Mouse (Mus musculus) liver, embryonic 14.5 days (tissue): ENCODE results near the gene Rapgef4. TPM values are rescaled to one million over a fixed set of nuclear protein-coding genes. Genes with fewer than 3 reads are reported as not detected.

ENCODE experiments used
- ATAC-seq: fragments of 200-750 bp; cut with Nextera tagmentation; 2 replicates; pipeline ENCODE4 v1.8.0; 2017; ENCODE audit warnings: moderate number of reproducible peaks, mild to moderate bottlenecking, moderate library complexity; ENCODE audit not compliant: insufficient read depth
- DNase-seq, 3 experiments: peaks; one replicate each; pipeline ENCODE4 v3.0.0-alpha.2; 2012 to 2013; ENCODE audit warnings: low read depth in 3 of 3, low spot score in 3 of 3
- H3K27ac ChIP-seq: fragments of 300-500 bp; sonication (generic); 2 replicates; pipeline ENCODE4 v1.5.1; 2014; ENCODE audit warnings: moderate library complexity, mild to moderate bottlenecking, control low read depth, inconsistent platforms
- H3K27me3 ChIP-seq: fragments of 300-500 bp; sonication (generic); 2 replicates; pipeline ENCODE4 v1.6.1; 2014; ENCODE audit warnings: mild to moderate bottlenecking, low read length, moderate library complexity; ENCODE audit not compliant: control insufficient read depth, insufficient read depth
- H3K36me3 ChIP-seq: fragments of 300-500 bp; sonication (generic); replicated peaks from 2 replicates; pipeline ENCODE4 v1.6.1; 2014; ENCODE audit warnings: low read depth; ENCODE audit not compliant: control insufficient read depth, insufficient read depth
- H3K4me1 ChIP-seq, 2 experiments: fragments of 200-500 bp in 1 of 2; fragments of 300-500 bp in 1 of 2; sonication (generic) in 1 of 2; replicated peaks; 2 replicates each; pipeline ENCODE4 v1.6.1; 2012 to 2014; ENCODE audit warnings: antibody characterized with exemption in 1 of 2, inconsistent platforms in 1 of 2, low read length in 1 of 2; ENCODE audit not compliant: control insufficient read depth in 2 of 2, insufficient read depth in 2 of 2
- H3K4me2 ChIP-seq: fragments of 300-500 bp; sonication (generic); 2 replicates; pipeline ENCODE4 v1.6.1; 2014; ENCODE audit warnings: low read depth, mild to moderate bottlenecking, control low read depth, moderate library complexity
- H3K4me3 ChIP-seq, 2 experiments: fragments of 200-500 bp in 1 of 2; fragments of 300-500 bp in 1 of 2; sonication (generic) in 1 of 2; 2 replicates each; pipeline ENCODE4 v1.5.1; 2012 to 2014; ENCODE audit warnings: low read depth in 2 of 2, low read length in 2 of 2, mild to moderate bottlenecking in 2 of 2, control low read depth in 1 of 2, inconsistent platforms in 1 of 2, moderate library complexity in 1 of 2; ENCODE audit not compliant: insufficient read depth in 1 of 2
- H3K9ac ChIP-seq: fragments of 300-500 bp; sonication (generic); replicated peaks from 2 replicates; pipeline ENCODE4 v1.6.1; 2014; ENCODE audit warnings: mild to moderate bottlenecking, control low read depth, moderate library complexity
- H3K9me3 ChIP-seq: fragments of 300-500 bp; sonication (generic); 2 replicates; pipeline ENCODE4 v1.6.1; 2016; ENCODE audit warnings: low read length, mixed read lengths; ENCODE audit not compliant: control insufficient read depth
- CTCF ChIP-seq: IDR thresholded peaks from 2 replicates; pipeline ENCODE4 v1.5.1; 2016; ENCODE audit warnings: antibody characterized with exemption, low read depth, control low read depth
- EP300 ChIP-seq: IDR thresholded peaks from 2 replicates; pipeline ENCODE4 v1.6.1; 2016; ENCODE audit warnings: antibody characterized with exemption, low read depth
- WGBS: fragments of 180-500 bp; shearing (Covaris S2); extraction: QIAGEN DNeasy Blood & Tissue Kit; methylation state at CpG from one replicate; pipeline ENCODE4 v1.1.7; 2014; ENCODE audit not compliant: insufficient replicate concordance; 5-methylcytosine and 5-hydroxymethylcytosine counted together
- polyA plus RNA-seq, 2 experiments: library from polyadenylated mRNA; depleted of rRNA in 1 of 2; stranded (reverse) in 1 of 2; unstranded in 1 of 2; fragments of >200 nt; fragmentation: Nextera tagmentation in 1 of 2; extraction: Ambion mirVana in 1 of 2; gene quantifications; 2 replicates each; pipeline versions ENCODE4 v1.2.1 to v1.2.3; 2012 to 2014

Gene Rapgef4
- polyA plus RNA-seq, 2 experiments: 2.2 to 4.2 TPM

DNA sequence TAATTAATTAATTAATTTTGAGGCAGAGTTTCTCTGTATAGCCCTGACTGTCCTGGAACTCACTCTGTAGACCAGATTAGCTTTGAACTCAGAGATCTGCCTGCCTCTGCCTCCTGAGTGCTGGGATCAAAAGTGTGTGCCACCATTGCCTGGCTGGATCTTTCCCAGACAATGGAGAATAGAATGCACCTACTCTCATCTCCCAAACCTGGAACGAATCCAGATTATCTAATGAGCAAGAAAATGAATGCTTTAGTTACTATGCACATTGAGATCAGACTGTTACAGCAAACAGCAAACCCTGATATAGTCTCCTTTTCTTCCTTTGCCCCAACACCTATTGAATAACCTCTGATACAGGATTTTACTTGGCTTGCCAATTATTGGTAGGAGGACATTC lies 23.1 kb upstream of the Rapgef4 start:
- WGBS: 50% methylated on average over 1 of the region's 1 CpGs
- DNase-seq: no peak
- TF ChIP-seq EP300 (no peak), CTCF (no peak)
- no peak overlapping the region for H3K9ac ChIP-seq
- no peak overlapping the region for H3K4me3 ChIP-seq
- no peak overlapping the region for H3K27ac ChIP-seq
- no peaks in the 10 kb centered on the region for H3K9me3 ChIP-seq
- H3K4me1 ChIP-seq: no peaks in the 10 kb centered on the region
- ATAC-seq: no peak
- H3K36me3 ChIP-seq: no peaks in the 10 kb centered on the region
- H3K4me2 ChIP-seq: no peak overlapping the region
- no peaks in the 10 kb centered on the region for H3K27me3 ChIP-seq

DNA sequence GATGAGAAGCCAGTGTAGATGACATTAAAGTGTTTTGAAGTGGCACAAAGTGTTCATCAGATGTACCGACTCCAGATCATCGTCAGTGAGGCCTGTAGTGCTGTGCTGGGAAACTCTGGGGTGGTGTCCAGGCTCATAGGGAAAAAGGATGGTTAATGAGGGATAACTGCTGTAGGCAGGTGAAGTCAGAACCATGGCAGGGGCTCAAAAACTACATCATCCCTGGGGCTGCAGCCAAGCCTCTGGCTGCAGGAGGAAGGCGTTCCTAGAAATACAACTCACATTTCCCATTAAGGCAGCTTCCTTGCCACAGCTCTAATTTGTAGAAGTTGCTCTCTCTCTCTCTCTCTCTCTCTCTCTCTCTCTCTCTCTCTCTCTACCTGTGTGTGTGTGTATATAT lies 22.6 kb upstream of the Rapgef4 start:
- ATAC-seq (no peak), DNase-seq (no peak)
- Histone ChIP-seq H3K4me2 (no peak overlapping the region), H3K27me3 (no peaks in the 10 kb centered on the region), H3K36me3 (no peaks in the 10 kb centered on the region), H3K4me1 (no peaks in the 10 kb centered on the region), H3K4me3 (no peak overlapping the region), H3K27ac (no peak overlapping the region), H3K9ac (no peak overlapping the region), H3K9me3 (no peaks in the 10 kb centered on the region)
- TF ChIP-seq CTCF: no peak
- no peak for TF ChIP-seq EP300
- 76% methylated on average over 3 of the region's 3 CpGs for WGBS

DNA sequence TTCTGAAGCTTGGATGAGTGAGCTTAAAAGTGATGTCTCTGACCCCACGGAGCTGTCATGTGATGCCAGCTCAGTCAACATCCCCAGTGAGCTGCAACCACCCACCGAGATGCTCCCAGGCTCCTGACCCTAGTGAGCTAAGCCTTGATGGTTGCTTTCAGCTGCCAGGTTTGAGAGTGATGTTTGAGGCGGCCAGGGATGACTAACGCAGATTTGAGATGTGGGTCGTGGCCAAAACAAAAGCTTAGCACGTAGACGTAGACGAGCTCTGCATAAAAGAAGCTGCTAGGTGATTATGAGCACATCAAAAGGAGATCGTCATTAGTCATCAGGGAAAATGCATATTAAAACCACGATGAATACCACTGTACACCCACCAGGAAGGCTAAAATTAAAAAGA lies 16.8 kb upstream of the Rapgef4 start:
- Histone ChIP-seq H3K27ac (no peak overlapping the region), H3K4me2 (no peak overlapping the region), H3K4me3 (no peak overlapping the region), H3K36me3 (no peaks in the 10 kb centered on the region), H3K4me1 (no peaks in the 10 kb centered on the region), H3K9ac (no peak overlapping the region), H3K27me3 (no peaks in the 10 kb centered on the region), H3K9me3 (no peaks in the 10 kb centered on the region)
- WGBS: 53% methylated on average over 10 of the region's 10 CpGs
- TF ChIP-seq CTCF (no peak), EP300 (no peak)
- ATAC-seq (no peak), DNase-seq (no peak)

DNA sequence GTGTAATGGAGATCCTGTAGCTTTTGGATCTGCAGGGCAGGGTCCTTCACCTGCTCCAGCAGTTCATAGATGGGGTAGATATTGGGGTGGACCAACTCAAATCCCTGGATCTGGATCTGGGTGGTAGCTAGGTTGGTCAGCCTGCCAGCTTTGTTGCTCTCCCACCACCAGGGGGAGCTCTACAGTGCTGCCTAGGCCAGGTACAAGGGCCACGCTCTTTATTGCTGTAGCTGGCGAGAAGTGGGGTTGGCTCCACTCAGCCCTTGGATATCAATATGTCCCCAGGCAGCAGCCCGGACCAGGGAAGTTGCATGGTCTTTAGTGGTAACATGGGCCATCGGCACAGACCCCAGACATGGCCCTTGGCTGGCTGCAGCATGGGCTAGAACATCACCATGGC lies 15.6 kb upstream of the Rapgef4 start:
- Histone ChIP-seq H3K4me3 (no peak overlapping the region), H3K4me2 (no peak overlapping the region), H3K27ac (no peak overlapping the region), H3K9me3 (no peaks in the 10 kb centered on the region), H3K27me3 (no peaks in the 10 kb centered on the region), H3K36me3 (no peaks in the 10 kb centered on the region), H3K4me1 (no peaks in the 10 kb centered on the region), H3K9ac (no peak overlapping the region)
- WGBS: 61% methylated on average over 4 of the region's 4 CpGs
- ATAC-seq (no peak), DNase-seq (peak; percentile 12 to 23 (median 16))
- TF ChIP-seq CTCF (peak; percentile 93), EP300 (no peak)

DNA sequence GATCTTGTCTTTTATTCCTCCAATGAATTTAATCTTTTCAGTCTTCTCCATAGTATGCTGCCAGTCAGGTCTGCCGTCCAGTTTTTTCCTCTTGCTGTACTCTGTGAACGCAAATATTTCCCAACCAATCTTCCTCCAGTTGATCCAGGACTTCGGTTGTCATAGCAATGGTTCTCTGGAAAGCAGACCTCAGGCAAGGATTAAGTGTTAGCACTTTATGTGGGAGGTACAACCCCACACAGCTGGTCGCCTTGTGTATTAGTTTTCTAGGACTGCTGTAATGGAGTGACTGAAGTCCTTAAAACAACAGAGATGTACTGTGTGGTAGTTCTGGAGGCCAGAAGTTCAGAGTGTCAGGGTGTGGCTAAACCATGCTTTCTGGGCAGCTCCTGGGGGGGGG lies 14.3 kb upstream of the Rapgef4 start:
- no peaks in the 10 kb centered on the region for H3K9me3 ChIP-seq
- H3K4me2 ChIP-seq: no peak overlapping the region
- DNase-seq (no peak), ATAC-seq (no peak)
- H3K9ac ChIP-seq: no peak overlapping the region
- 55% methylated on average over 4 of the region's 4 CpGs for WGBS
- no peaks in the 10 kb centered on the region for H3K27me3 ChIP-seq
- H3K4me1 ChIP-seq: no peaks in the 10 kb centered on the region
- TF ChIP-seq EP300: no peak
- TF ChIP-seq CTCF: no peak
- H3K4me3 ChIP-seq: no peak overlapping the region
- no peaks in the 10 kb centered on the region for H3K36me3 ChIP-seq
- no peak overlapping the region for H3K27ac ChIP-seq

DNA sequence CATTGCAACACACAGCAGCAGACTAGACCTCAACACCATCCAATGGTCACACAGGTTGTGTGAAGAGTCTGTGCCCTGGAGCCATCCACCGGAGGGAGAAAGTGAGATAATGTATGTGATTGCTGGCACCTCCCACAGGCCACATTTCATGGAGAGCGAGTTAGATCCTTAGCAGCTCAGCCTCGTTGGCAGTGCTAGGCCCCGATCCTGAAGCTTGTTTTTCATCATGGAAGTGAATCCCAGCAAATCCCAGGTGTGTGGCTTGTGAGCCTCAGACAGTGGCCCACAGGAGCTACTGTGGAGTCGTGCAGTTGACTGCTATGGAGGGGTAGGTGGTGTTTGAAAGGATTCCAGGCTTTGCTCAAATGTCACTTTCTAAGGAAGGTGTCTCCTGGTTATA lies 13.2 kb upstream of the Rapgef4 start:
- H3K36me3 ChIP-seq: no peaks in the 10 kb centered on the region
- H3K4me2 ChIP-seq: no peak overlapping the region
- no peak overlapping the region for H3K4me3 ChIP-seq
- no peaks in the 10 kb centered on the region for H3K4me1 ChIP-seq
- 63% methylated on average over 5 of the region's 5 CpGs for WGBS
- no peak overlapping the region for H3K27ac ChIP-seq
- DNase-seq (no peak), ATAC-seq (no peak)
- no peaks in the 10 kb centered on the region for H3K27me3 ChIP-seq
- H3K9ac ChIP-seq: no peak overlapping the region
- H3K9me3 ChIP-seq: no peaks in the 10 kb centered on the region
- TF ChIP-seq EP300: no peak
- no peak for TF ChIP-seq CTCF
